Mouse (Mus musculus) liver, postnatal 0 days (tissue): ENCODE measurements around the gene Sumf1.

Source experiments
- CTCF ChIP-seq: sonication (generic); IDR thresholded peaks from 2 replicates; pipeline ENCODE4 v1.5.1; 2016; ENCODE audit warnings: antibody characterized with exemption, low read depth
- EP300 ChIP-seq: IDR thresholded peaks from 2 replicates; pipeline ENCODE4 v1.6.1; 2016; ENCODE audit warnings: antibody characterized with exemption, low read depth, mild to moderate bottlenecking

DNA sequence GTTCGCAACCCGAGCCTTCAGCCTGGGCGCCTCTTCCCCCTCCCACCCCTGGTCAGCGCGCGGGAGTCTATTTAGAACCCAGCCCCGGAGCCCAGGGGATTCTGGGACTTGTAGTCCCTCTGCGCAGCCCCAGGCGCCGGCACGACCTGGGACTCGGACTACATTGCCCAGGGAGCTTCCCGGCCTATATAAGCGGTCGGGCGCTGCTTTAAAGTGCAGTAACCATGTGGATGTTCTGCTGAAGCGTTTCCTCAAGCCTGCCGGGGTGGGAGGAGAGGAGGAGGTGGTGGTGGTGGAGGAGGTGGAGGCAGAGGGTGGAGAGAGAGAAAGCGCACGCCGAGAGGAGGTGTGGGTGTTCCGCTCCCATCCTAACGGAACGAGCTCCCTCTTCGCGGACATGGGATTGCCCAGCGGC, 27.5 kb upstream of the Sumf1 start, which contains the start of gene Itpr1:
- no peak for TF ChIP-seq CTCF
- no peak for TF ChIP-seq EP300
